Mouse (Mus musculus) megakaryocyte, embryonic 14.5 days (primary cell): ENCODE results near the gene Sox5.

Source experiments
- FLI1 ChIP-seq: IDR thresholded peaks from 2 replicates; pipeline ENCODE4 v1.6.1; 2012; ENCODE audit warnings: low read length, inconsistent platforms, mixed read lengths
- GATA1 ChIP-seq: IDR thresholded peaks from 3 replicates; pipeline ENCODE4 v1.6.1; 2012; ENCODE audit warnings: mixed read lengths, low read length, inconsistent platforms, borderline replicate concordance

- no peak for TF ChIP-seq GATA1
- TF ChIP-seq FLI1, result no peak
Measured at GRCm38 (mm10) chr6:144011880-144012524, 769.8 kb downstream of the Sox5 start.
